Mouse (Mus musculus) erythroblast, embryonic 14.5 days (primary cell): ENCODE measurements around the gene Stk26.

Source experiments
- GATA1 ChIP-seq: IDR thresholded peaks from 2 replicates; pipeline ENCODE4 v1.6.1; 2012; ENCODE audit warnings: low read length, inconsistent platforms, mixed read lengths
- TAL1 ChIP-seq: IDR thresholded peaks from 3 replicates; pipeline ENCODE4 v1.6.1; 2012; ENCODE audit warnings: low read length, inconsistent platforms, mixed read lengths

GRCm38 (mm10) chrX:50823856-50824255 is 17.0 kb upstream of the Stk26 start:
- TF ChIP-seq TAL1 (no peak), GATA1 (no peak)
